Mouse (Mus musculus) liver, adult 2 months (tissue): ENCODE data around the gene Tsc1. TPM values are rescaled to one million over a fixed set of nuclear protein-coding genes. Genes with fewer than 3 reads are reported as not detected.

Source experiments
- DNase-seq: peaks from one replicate; pipeline ENCODE4 v3.0.0-alpha.2; 2011; ENCODE audit warnings: low read depth, low spot score; ENCODE audit errors: extremely low read depth
- H3K27ac ChIP-seq: fragments of 200-500 bp; replicated peaks from 2 replicates; pipeline ENCODE4 v1.5.1; 2012; ENCODE audit warnings: low read depth, mild to moderate bottlenecking, control low read depth, inconsistent platforms, low read length; ENCODE audit not compliant: insufficient read depth
- H3K27me3 ChIP-seq: fragments of 200-500 bp; 2 replicates; pipeline ENCODE4 v1.6.1; 2012; ENCODE audit warnings: mild to moderate bottlenecking, moderate library complexity, low read length, inconsistent platforms; ENCODE audit not compliant: control insufficient read depth, insufficient read depth
- H3K36me3 ChIP-seq: fragments of 200-500 bp; 2 replicates; pipeline ENCODE4 v1.6.1; 2012; ENCODE audit warnings: low read length, inconsistent platforms; ENCODE audit not compliant: control insufficient read depth, insufficient read depth
- H3K4me1 ChIP-seq: fragments of 200-500 bp; 2 replicates; pipeline ENCODE4 v1.6.1; 2011; ENCODE audit warnings: low read length; ENCODE audit not compliant: control insufficient read depth, insufficient read depth
- H3K4me3 ChIP-seq: fragments of 200-500 bp; 2 replicates; pipeline ENCODE4 v1.5.1; 2011; ENCODE audit warnings: low read depth, mild to moderate bottlenecking, control low read depth, low read length, moderate library complexity; ENCODE audit not compliant: insufficient read depth
- H3K79me2 ChIP-seq: fragments of 200-500 bp; 2 replicates; pipeline ENCODE4 v1.6.1; 2012; ENCODE audit warnings: inconsistent platforms, mild to moderate bottlenecking, low read length, moderate library complexity; ENCODE audit not compliant: control insufficient read depth, insufficient read depth
- H3K9ac ChIP-seq: fragments of 200-500 bp; 2 replicates; pipeline ENCODE4 v1.6.1; 2012; ENCODE audit warnings: low read depth, mild to moderate bottlenecking, control low read depth, inconsistent platforms, low read length
- CTCF ChIP-seq: fragments of 200-500 bp; IDR thresholded peaks from 2 replicates; pipeline ENCODE4 v1.5.1; 2011; ENCODE audit warnings: low read depth, low read length, control low read depth
- POLR2A ChIP-seq: fragments of 200-500 bp; IDR thresholded peaks from 2 replicates; pipeline ENCODE4 v1.6.1; 2011; ENCODE audit warnings: low read length, control low read depth; ENCODE audit not compliant: insufficient read depth; ENCODE audit errors: extremely low read depth
- WGBS: fragments of 180-500 bp; shearing (Covaris S2); methylation state at CpG from one replicate; pipeline ENCODE4 v1.1.7; 2018; 5-methylcytosine and 5-hydroxymethylcytosine counted together
- polyA plus RNA-seq: library from polyadenylated mRNA; depleted of rRNA; stranded (reverse); fragments of >200 nt; gene quantifications from 2 replicates; pipeline ENCODE4 v1.2.3, GENCODE M21; 2012
- total RNA-seq: library from RNA; depleted of rRNA; stranded (reverse); fragments of >200 nt; gene quantifications from 2 replicates; pipeline ENCODE4 v1.2.3, GENCODE M21; 2014

Tsc1 gene
- total and polyA plus RNA-seq, 2 experiments = 10.0 to 14.4 TPM

- DNase-seq = no peak
- Histone ChIP-seq H3K4me3 (no peak overlapping the region), H3K9ac (no peak overlapping the region), H3K79me2 (no peaks in the 10 kb centered on the region), H3K4me1 (no peaks in the 10 kb centered on the region), H3K36me3 (peaks cover 24% of the 10 kb centered on the region; the same call in 1 of the 2 replicates), H3K27me3 (no peaks in the 10 kb centered on the region), H3K27ac (no peak overlapping the region)
- TF ChIP-seq POLR2A (no peak), CTCF (peak; percentile 66)
- 83% methylated on average over 3 of the region's 3 CpGs for WGBS
Observed at GRCm38 (mm10) chr2:28688431-28688830, 47.4 kb downstream of the Tsc1 start.

- no peak overlapping the region for H3K9ac ChIP-seq
- no peak for DNase-seq
- no peaks in the 10 kb centered on the region for H3K27me3 ChIP-seq
- no peaks in the 10 kb centered on the region for H3K36me3 ChIP-seq
- TF ChIP-seq POLR2A (no peak), CTCF (no peak)
- H3K4me3 ChIP-seq = no peak overlapping the region
- H3K79me2 ChIP-seq = no peaks in the 10 kb centered on the region
- H3K27ac ChIP-seq = no peak overlapping the region
- WGBS = 84% methylated on average over 9 of the region's 9 CpGs
- H3K4me1 ChIP-seq = no peaks in the 10 kb centered on the region
Observed at GRCm38 (mm10) chr2:28692692-28693091, 51.7 kb downstream of the Tsc1 start.

- no peak overlapping the region for H3K9ac ChIP-seq
- H3K79me2 ChIP-seq = no peaks in the 10 kb centered on the region
- WGBS = 86% methylated on average over 5 of the region's 5 CpGs
- no peaks in the 10 kb centered on the region for H3K36me3 ChIP-seq
- 0 out of 2 replicates have a peak, but pooled peaks cover 3% of the 10 kb centered on the region for H3K4me1 ChIP-seq
- no peak overlapping the region for H3K4me3 ChIP-seq
- H3K27ac ChIP-seq = no peak overlapping the region
- TF ChIP-seq CTCF (no peak), POLR2A (no peak)
- H3K27me3 ChIP-seq = no peaks in the 10 kb centered on the region
- DNase-seq = peak; percentile 6
Observed at GRCm38 (mm10) chr2:28698566-28698965, 57.5 kb downstream of the Tsc1 start.

GRCm38 (mm10) chr2:28699361-28700335 is 58.6 kb downstream of the Tsc1 start, which contains the start of the genes Spaca9 and Ak8:
Spaca9 (minus strand) TSS chr2:28699727.
Ak8 (plus strand) TSS chr2:28700164.
- H3K4me1 ChIP-seq = 0 out of 2 replicates have a peak, but pooled peaks cover 3% of the 10 kb centered on the region
- WGBS = 5% methylated on average over 53 of the region's 53 CpGs
- H3K9ac ChIP-seq = peak within 1 kb of the TSS; percentile 30; the same call in 1 of the 2 replicates
- no peaks in the 10 kb centered on the region for H3K27me3 ChIP-seq
- no peak within 1 kb of the TSS for H3K27ac ChIP-seq
- DNase-seq = peak; percentile 6
- TF ChIP-seq POLR2A (no peak), CTCF (no peak)
- H3K79me2 ChIP-seq = no peaks in the 10 kb centered on the region
- peak within 1 kb of the TSS; percentile 49 for H3K4me3 ChIP-seq
- H3K36me3 ChIP-seq = no peaks in the 10 kb centered on the region

- no peak overlapping the region for H3K4me3 ChIP-seq
- no peak for TF ChIP-seq CTCF
- TF ChIP-seq POLR2A = no peak
- H3K9ac ChIP-seq = no peak overlapping the region
- no peaks in the 10 kb centered on the region for H3K79me2 ChIP-seq
- H3K36me3 ChIP-seq = no peaks in the 10 kb centered on the region
- H3K27ac ChIP-seq = no peak overlapping the region
- 0 out of 2 replicates have a peak, but pooled peaks cover 3% of the 10 kb centered on the region for H3K4me1 ChIP-seq
- WGBS = 63% methylated on average over 8 of the region's 8 CpGs
- no peaks in the 10 kb centered on the region for H3K27me3 ChIP-seq
- no peak for DNase-seq
Observed at GRCm38 (mm10) chr2:28701646-28702262, 60.7 kb downstream of the Tsc1 start.
